Mouse (Mus musculus) olfactory bulb, adult 2 months (tissue): ENCODE measurements around the gene Cpsf4l.

Experiments
- CTCF ChIP-seq: fragments of 200-500 bp; IDR thresholded peaks from 2 replicates; pipeline ENCODE4 v1.5.1; 2012; ENCODE audit warnings: low read depth, mild to moderate bottlenecking, low read length, moderate library complexity; ENCODE audit not compliant: insufficient read depth
- POLR2A ChIP-seq: fragments of 200-500 bp; IDR thresholded peaks from 2 replicates; pipeline ENCODE4 v1.6.1; 2012; ENCODE audit warnings: mild to moderate bottlenecking, low read depth, low read length, moderate library complexity; ENCODE audit not compliant: insufficient read depth

- TF ChIP-seq POLR2A (no peak), CTCF (no peak)
Observed at GRCm38 (mm10) chr11:113666648-113667047, 43.2 kb downstream of the Cpsf4l start.
